Mouse (Mus musculus) lung, embryonic 16.5 days (tissue): ENCODE data around the gene Ace. TPM values are rescaled to one million over a fixed set of nuclear protein-coding genes. Genes with fewer than 3 reads are reported as not detected.

Experiments
- ATAC-seq: fragments of 200-750 bp; cut with Nextera tagmentation; 2 replicates; pipeline ENCODE4 v1.8.0; 2017; ENCODE audit warnings: low read depth, mild to moderate bottlenecking, moderate library complexity
- H3K27ac ChIP-seq: fragments of 300-500 bp; sonication (generic); 2 replicates; pipeline ENCODE4 v1.5.1; 2014; ENCODE audit warnings: mild to moderate bottlenecking, control low read depth, low read length
- H3K27me3 ChIP-seq: fragments of 300-500 bp; sonication (generic); 2 replicates; pipeline ENCODE4 v1.6.1; 2014; ENCODE audit warnings: low read depth, low read length, mixed read lengths; ENCODE audit not compliant: control insufficient read depth, insufficient read depth
- H3K36me3 ChIP-seq: fragments of 300-500 bp; sonication (generic); 2 replicates; pipeline ENCODE4 v1.6.1; 2014; ENCODE audit warnings: low read length; ENCODE audit not compliant: control insufficient read depth, insufficient read depth
- H3K4me1 ChIP-seq: fragments of 300-500 bp; sonication (generic); replicated peaks from 2 replicates; pipeline ENCODE4 v1.6.1; 2014; ENCODE audit warnings: low read length, mixed read lengths; ENCODE audit not compliant: control insufficient read depth, insufficient read depth
- H3K4me2 ChIP-seq: fragments of 300-500 bp; sonication (generic); 2 replicates; pipeline ENCODE4 v1.6.1; 2014; ENCODE audit warnings: low read depth, low read length, control low read depth
- H3K4me3 ChIP-seq: fragments of 300-500 bp; sonication (generic); 2 replicates; pipeline ENCODE4 v1.5.1; 2014; ENCODE audit warnings: mild to moderate bottlenecking, low read length, control low read depth
- H3K9ac ChIP-seq: fragments of 300-500 bp; sonication (generic); 2 replicates; pipeline ENCODE4 v1.6.1; 2014; ENCODE audit warnings: low read length, control low read depth
- H3K9me3 ChIP-seq: fragments of 300-500 bp; sonication (generic); 2 replicates; pipeline ENCODE4 v1.6.1; 2016; ENCODE audit warnings: low read length; ENCODE audit not compliant: control insufficient read depth
- WGBS: fragments of 180-500 bp; shearing (Covaris S2); extraction: QIAGEN DNeasy Blood & Tissue Kit; methylation state at CpG from one replicate; pipeline ENCODE4 v1.1.7; 2014; 5-methylcytosine and 5-hydroxymethylcytosine counted together
- polyA plus RNA-seq: library from polyadenylated mRNA; unstranded; fragments of >200 nt; fragmentation: Nextera tagmentation; extraction: Ambion mirVana; gene quantifications from 2 replicates; pipeline ENCODE4 v1.2.1, GENCODE M21; 2015

Ace gene
- polyA plus RNA-seq, 1 experiment from 2014 or later: 16.2 TPM

GRCm38 (mm10) chr11:105975050-105975449, 7.3 kb downstream of the Ace start:
- H3K9ac ChIP-seq: no peak overlapping the region
- no peaks in the 10 kb centered on the region for H3K27me3 ChIP-seq
- no peak for ATAC-seq
- H3K9me3 ChIP-seq: no peaks in the 10 kb centered on the region
- H3K4me1 ChIP-seq: no peaks in the 10 kb centered on the region
- WGBS: 61% methylated on average over 3 of the region's 3 CpGs
- H3K27ac ChIP-seq: no peak overlapping the region
- H3K4me3 ChIP-seq: no peak overlapping the region
- no peaks in the 10 kb centered on the region for H3K36me3 ChIP-seq
- no peak overlapping the region for H3K4me2 ChIP-seq

- H3K27ac ChIP-seq: no peak overlapping the region
- H3K4me3 ChIP-seq: no peak overlapping the region
- H3K9ac ChIP-seq: no peak overlapping the region
- H3K27me3 ChIP-seq: no peaks in the 10 kb centered on the region
- no peak for ATAC-seq
- no peaks in the 10 kb centered on the region for H3K4me1 ChIP-seq
- H3K36me3 ChIP-seq: no peaks in the 10 kb centered on the region
- 85% methylated on average over 5 of the region's 5 CpGs for WGBS
- no peaks in the 10 kb centered on the region for H3K9me3 ChIP-seq
- no peak overlapping the region for H3K4me2 ChIP-seq
These were observed 7.9 kb downstream of the Ace start for GRCm38 (mm10) chr11:105975636-105976035.

- Histone ChIP-seq H3K4me2 (no peak overlapping the region), H3K4me1 (no peaks in the 10 kb centered on the region), H3K9ac (no peak overlapping the region), H3K27me3 (no peaks in the 10 kb centered on the region), H3K36me3 (no peaks in the 10 kb centered on the region), H3K9me3 (no peaks in the 10 kb centered on the region), H3K27ac (no peak overlapping the region), H3K4me3 (no peak overlapping the region)
- ATAC-seq: no peak
- 77% methylated on average over 2 of the region's 2 CpGs for WGBS
These were observed 10.5 kb downstream of the Ace start for GRCm38 (mm10) chr11:105978232-105978631.

GRCm38 (mm10) chr11:105978634-105979033, 10.9 kb downstream of the Ace start:
- H3K27me3 ChIP-seq: no peaks in the 10 kb centered on the region
- 57% methylated on average over 5 of the region's 5 CpGs for WGBS
- H3K4me1 ChIP-seq: no peaks in the 10 kb centered on the region
- no peak overlapping the region for H3K4me2 ChIP-seq
- no peak for ATAC-seq
- no peaks in the 10 kb centered on the region for H3K36me3 ChIP-seq
- H3K9ac ChIP-seq: no peak overlapping the region
- H3K27ac ChIP-seq: no peak overlapping the region
- no peak overlapping the region for H3K4me3 ChIP-seq
- H3K9me3 ChIP-seq: no peaks in the 10 kb centered on the region

- Histone ChIP-seq H3K4me1 (no peaks in the 10 kb centered on the region; the same call in 1 of the 2 replicates), H3K27ac (no peak overlapping the region), H3K36me3 (no peaks in the 10 kb centered on the region), H3K4me2 (no peak overlapping the region), H3K4me3 (no peak overlapping the region), H3K9ac (no peak overlapping the region), H3K9me3 (no peaks in the 10 kb centered on the region), H3K27me3 (no peaks in the 10 kb centered on the region)
- 72% methylated on average over 4 of the region's 4 CpGs for WGBS
- ATAC-seq: no peak
These were observed 16.7 kb downstream of the Ace start for GRCm38 (mm10) chr11:105984452-105984851.

- Histone ChIP-seq H3K36me3 (no peaks in the 10 kb centered on the region), H3K4me2 (no peak overlapping the region), H3K27me3 (no peaks in the 10 kb centered on the region), H3K9ac (no peak overlapping the region), H3K4me3 (no peak overlapping the region), H3K27ac (peak overlapping the region; percentile 26; the same call in 1 of the 2 replicates), H3K4me1 (no peaks in the 10 kb centered on the region; the same call in 1 of the 2 replicates), H3K9me3 (no peaks in the 10 kb centered on the region)
- 48% methylated on average over 6 of the region's 6 CpGs for WGBS
- no peak for ATAC-seq
These were observed 19.7 kb downstream of the Ace start for GRCm38 (mm10) chr11:105987446-105987845.

GRCm38 (mm10) chr11:105989446-105989845, 21.7 kb downstream of the Ace start:
- no peak overlapping the region for H3K4me2 ChIP-seq
- H3K36me3 ChIP-seq: no peaks in the 10 kb centered on the region
- H3K27ac ChIP-seq: peak overlapping the region; percentile 67
- H3K4me1 ChIP-seq: no peaks in the 10 kb centered on the region; the same call in 1 of the 2 replicates
- no peak overlapping the region for H3K4me3 ChIP-seq
- no peaks in the 10 kb centered on the region for H3K27me3 ChIP-seq
- H3K9ac ChIP-seq: no peak overlapping the region
- ATAC-seq: peak; percentile 68
- WGBS: 64% methylated on average over 6 of the region's 6 CpGs
- H3K9me3 ChIP-seq: no peaks in the 10 kb centered on the region

GRCm38 (mm10) chr11:105990231-105990630, 22.5 kb downstream of the Ace start:
- Histone ChIP-seq H3K9ac (no peak overlapping the region), H3K27me3 (no peaks in the 10 kb centered on the region), H3K36me3 (no peaks in the 10 kb centered on the region), H3K9me3 (no peaks in the 10 kb centered on the region), H3K4me2 (no peak overlapping the region), H3K4me3 (no peak overlapping the region), H3K4me1 (no peaks in the 10 kb centered on the region; the same call in 1 of the 2 replicates), H3K27ac (peak overlapping the region; percentile 66)
- peak; percentile 77 for ATAC-seq
- WGBS: 30% methylated on average over 2 of the region's 2 CpGs

GRCm38 (mm10) chr11:105994375-105994774, 26.6 kb downstream of the Ace start, which contains the start of gene Ace3:
Ace3 (plus strand) TSS chr11:105994675.
- H3K27me3 ChIP-seq: no peaks in the 10 kb centered on the region
- no peak for ATAC-seq
- 95% methylated on average over 3 of the region's 3 CpGs for WGBS
- no peaks in the 10 kb centered on the region for H3K4me1 ChIP-seq
- H3K9me3 ChIP-seq: no peaks in the 10 kb centered on the region
- H3K9ac ChIP-seq: no peak within 1 kb of the TSS
- H3K4me3 ChIP-seq: no peak within 1 kb of the TSS
- no peak within 1 kb of the TSS for H3K4me2 ChIP-seq
- no peak within 1 kb of the TSS for H3K27ac ChIP-seq
- no peaks in the 10 kb centered on the region for H3K36me3 ChIP-seq

GRCm38 (mm10) chr11:106000062-106000461, 32.3 kb downstream of the Ace start:
- no peak overlapping the region for H3K4me3 ChIP-seq
- no peak overlapping the region for H3K9ac ChIP-seq
- no peaks in the 10 kb centered on the region for H3K9me3 ChIP-seq
- no peaks in the 10 kb centered on the region for H3K4me1 ChIP-seq
- no peaks in the 10 kb centered on the region for H3K27me3 ChIP-seq
- H3K36me3 ChIP-seq: no peaks in the 10 kb centered on the region
- 88% methylated on average over 6 of the region's 6 CpGs for WGBS
- H3K4me2 ChIP-seq: no peak overlapping the region
- no peak for ATAC-seq
- H3K27ac ChIP-seq: no peak overlapping the region
